Mouse (Mus musculus): ENCODE results near the gene Dync1li2.
A peak's percentile ranks its signal among the peaks of the same experiment; 100 is the strongest.

The Dync1li2 gene

GRCm38 (mm10) chr8:104442299-104443124 lies at the start of gene Dync1li2:
TSS of gene Dync1li2 (minus strand) at chr8:104443047.
- DNase-seq = peak; percentile 96 to 97

- no peak for DNase-seq
Measured at GRCm38 (mm10) chr8:104479091-104479490, 36.2 kb upstream of the Dync1li2 start.

GRCm38 (mm10) chr8:104472465-104472864 lies 29.6 kb upstream of the Dync1li2 start:
- DNase-seq = no peak

GRCm38 (mm10) chr8:104467463-104467862 lies 24.6 kb upstream of the Dync1li2 start:
- DNase-seq = no peak

- no peak for DNase-seq
Measured at GRCm38 (mm10) chr8:104452177-104452576, 9.3 kb upstream of the Dync1li2 start.

GRCm38 (mm10) chr8:104448796-104449195 lies 5.9 kb upstream of the Dync1li2 start:
- no peak for DNase-seq

- no peak for DNase-seq
Measured at GRCm38 (mm10) chr8:104446016-104446415, 3.2 kb upstream of the Dync1li2 start.

- no peak for DNase-seq
Measured at GRCm38 (mm10) chr8:104445248-104445647, 2.4 kb upstream of the Dync1li2 start.

GRCm38 (mm10) chr8:104443125-104443679 lies 355 bp upstream of the Dync1li2 start:
- no peak for DNase-seq

- no peak for DNase-seq
Measured at GRCm38 (mm10) chr8:104441613-104442012, 1.2 kb downstream of the Dync1li2 start.

GRCm38 (mm10) chr8:104439461-104439860 lies 3.4 kb downstream of the Dync1li2 start:
- DNase-seq = no peak

GRCm38 (mm10) chr8:104437494-104438135 lies 5.2 kb downstream of the Dync1li2 start:
- DNase-seq = no peak

GRCm38 (mm10) chr8:104436591-104436990 lies 6.3 kb downstream of the Dync1li2 start:
- no peak for DNase-seq

- peak; percentile 95 to 96 for DNase-seq
Measured at GRCm38 (mm10) chr8:104436038-104436437, 6.8 kb downstream of the Dync1li2 start.

GRCm38 (mm10) chr8:104434826-104435354 lies 8.0 kb downstream of the Dync1li2 start:
- no peak for DNase-seq

- DNase-seq = no peak
Measured at GRCm38 (mm10) chr8:104434275-104434674, 8.6 kb downstream of the Dync1li2 start.

GRCm38 (mm10) chr8:104433191-104433842 lies 9.5 kb downstream of the Dync1li2 start:
- DNase-seq = no peak

GRCm38 (mm10) chr8:104432656-104433055 lies 10.2 kb downstream of the Dync1li2 start:
- DNase-seq = no peak

- no peak for DNase-seq
Measured at GRCm38 (mm10) chr8:104430230-104430629, 12.6 kb downstream of the Dync1li2 start.

- no peak for DNase-seq
Measured at GRCm38 (mm10) chr8:104427703-104428102, 15.1 kb downstream of the Dync1li2 start.

- no peak for DNase-seq
Measured at GRCm38 (mm10) chr8:104422313-104422712, 20.5 kb downstream of the Dync1li2 start.

GRCm38 (mm10) chr8:104416022-104416421 lies 26.8 kb downstream of the Dync1li2 start:
- DNase-seq = no peak

- peak in 1 of 2 experiments; percentile 27 for DNase-seq
Measured at GRCm38 (mm10) chr8:104414204-104414603, 28.6 kb downstream of the Dync1li2 start.

Measured in kidney, postnatal 4 days (tissue).